Mouse (Mus musculus): ENCODE measurements around the gene Braf. TPM values are rescaled to one million over a fixed set of nuclear protein-coding genes. Genes with fewer than 3 reads are reported as not detected.
A peak's percentile ranks its signal among the peaks of the same experiment; 100 is the strongest.

Gene Braf
- polyA plus RNA-seq, 1 experiment, result 71.3 TPM

DNA sequence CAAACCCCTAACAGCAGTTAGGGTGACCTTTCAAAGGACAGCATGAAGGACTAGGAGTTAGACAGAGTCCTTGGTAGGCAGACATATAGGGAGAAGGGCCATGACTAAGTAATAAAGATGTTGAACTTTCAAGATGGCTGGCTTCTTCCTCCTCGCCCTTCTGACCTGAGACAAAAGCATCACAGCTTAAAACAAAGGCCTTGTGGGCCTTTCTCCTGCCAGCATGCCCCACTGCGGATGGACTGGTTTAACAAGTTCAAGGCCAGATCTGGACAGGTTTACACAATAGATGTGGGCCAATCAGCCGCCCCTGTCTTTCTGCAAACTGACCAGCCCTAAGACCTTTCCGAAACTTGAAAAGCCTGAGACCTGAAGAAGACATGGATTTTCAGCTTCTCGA, 2.8 kb upstream of the Braf start:
- Histone ChIP-seq H3K9me3 (replicated peaks; ENCODE audit: control insufficient read depth, insufficient read depth, low read length, poor library complexity, severe bottlenecking) (no peaks in the 10 kb centered on the region), H3K9ac (ENCODE audit: low read depth, poor library complexity, severe bottlenecking) (no peak overlapping the region), H3K36me3 (ENCODE audit: control insufficient read depth, insufficient read depth, low read length, poor library complexity, severe bottlenecking) (no peaks in the 10 kb centered on the region), H3K27me3 (ENCODE audit: control insufficient read depth, insufficient read depth, low read length, poor library complexity, severe bottlenecking) (no peaks in the 10 kb centered on the region), H3K27ac (ENCODE audit: insufficient read depth, low read length) (no peak overlapping the region), H3K4me3 (ENCODE audit: low read depth, low read length) (no peak overlapping the region), H3K4me1 (ENCODE audit: control insufficient read depth, insufficient read depth, low read length) (peaks cover 3% of the 10 kb centered on the region)
- TF ChIP-seq POLR2A (IDR thresholded peaks at IDR 0.05; ENCODE audit: insufficient read depth, low read length), result no peak
- no peak for TF ChIP-seq EP300 (IDR thresholded peaks at IDR 0.05; ENCODE audit: insufficient read depth, low read depth, low read length)
- TF ChIP-seq CTCF (IDR thresholded peaks at IDR 0.05; ENCODE audit: low read depth, low read length), result no peak

- Histone ChIP-seq H3K9ac (ENCODE audit: low read depth, poor library complexity, severe bottlenecking) (no peak overlapping the region), H3K36me3 (ENCODE audit: control insufficient read depth, insufficient read depth, low read length, poor library complexity, severe bottlenecking) (no peaks in the 10 kb centered on the region), H3K27me3 (ENCODE audit: control insufficient read depth, insufficient read depth, low read length, poor library complexity, severe bottlenecking) (no peaks in the 10 kb centered on the region), H3K27ac (ENCODE audit: insufficient read depth, low read length) (no peak overlapping the region), H3K4me1 (ENCODE audit: control insufficient read depth, insufficient read depth, low read length) (peaks cover 3% of the 10 kb centered on the region), H3K9me3 (replicated peaks; ENCODE audit: control insufficient read depth, insufficient read depth, low read length, poor library complexity, severe bottlenecking) (no peaks in the 10 kb centered on the region), H3K4me3 (ENCODE audit: low read depth, low read length) (no peak overlapping the region)
- TF ChIP-seq POLR2A (IDR thresholded peaks at IDR 0.05; ENCODE audit: insufficient read depth, low read length) (no peak), CTCF (IDR thresholded peaks at IDR 0.05; ENCODE audit: low read depth, low read length) (no peak), EP300 (IDR thresholded peaks at IDR 0.05; ENCODE audit: insufficient read depth, low read depth, low read length) (no peak)
These were observed 886 bp upstream of the Braf start for GRCm38 (mm10) chr6:39726149-39726548.

GRCm38 (mm10) chr6:39724542-39724865, 759 bp downstream of the Braf start:
- no peaks in the 10 kb centered on the region for H3K9me3 ChIP-seq (replicated peaks; ENCODE audit: control insufficient read depth, insufficient read depth, low read length, poor library complexity, severe bottlenecking)
- H3K27me3 ChIP-seq (ENCODE audit: control insufficient read depth, insufficient read depth, low read length, poor library complexity, severe bottlenecking), result no peaks in the 10 kb centered on the region
- H3K9ac ChIP-seq (ENCODE audit: low read depth, poor library complexity, severe bottlenecking), result peak overlapping the region; percentile 88
- H3K4me3 ChIP-seq (ENCODE audit: low read depth, low read length), result peak overlapping the region; percentile 89
- TF ChIP-seq EP300 (IDR thresholded peaks at IDR 0.05; ENCODE audit: insufficient read depth, low read depth, low read length), result no peak
- no peak for TF ChIP-seq CTCF (IDR thresholded peaks at IDR 0.05; ENCODE audit: low read depth, low read length)
- no peak for TF ChIP-seq POLR2A (IDR thresholded peaks at IDR 0.05; ENCODE audit: insufficient read depth, low read length)
- H3K27ac ChIP-seq (ENCODE audit: insufficient read depth, low read length), result no peak overlapping the region
- H3K36me3 ChIP-seq (ENCODE audit: control insufficient read depth, insufficient read depth, low read length, poor library complexity, severe bottlenecking), result no peaks in the 10 kb centered on the region; the same call in 1 of the 2 replicates
- peaks cover 3% of the 10 kb centered on the region for H3K4me1 ChIP-seq (ENCODE audit: control insufficient read depth, insufficient read depth, low read length)

- peaks cover 3% of the 10 kb centered on the region for H3K4me1 ChIP-seq (ENCODE audit: control insufficient read depth, insufficient read depth, low read length)
- peak overlapping the region; percentile 89 for H3K4me3 ChIP-seq (ENCODE audit: low read depth, low read length)
- H3K9ac ChIP-seq (ENCODE audit: low read depth, poor library complexity, severe bottlenecking), result peak overlapping the region; percentile 88
- H3K9me3 ChIP-seq (replicated peaks; ENCODE audit: control insufficient read depth, insufficient read depth, low read length, poor library complexity, severe bottlenecking), result no peaks in the 10 kb centered on the region
- no peaks in the 10 kb centered on the region; the same call in 1 of the 2 replicates for H3K36me3 ChIP-seq (ENCODE audit: control insufficient read depth, insufficient read depth, low read length, poor library complexity, severe bottlenecking)
- no peak for TF ChIP-seq CTCF (IDR thresholded peaks at IDR 0.05; ENCODE audit: low read depth, low read length)
- H3K27ac ChIP-seq (ENCODE audit: insufficient read depth, low read length), result no peak overlapping the region
- H3K27me3 ChIP-seq (ENCODE audit: control insufficient read depth, insufficient read depth, low read length, poor library complexity, severe bottlenecking), result no peaks in the 10 kb centered on the region
These were observed 1.2 kb downstream of the Braf start for GRCm38 (mm10) chr6:39724071-39724470.

DNA sequence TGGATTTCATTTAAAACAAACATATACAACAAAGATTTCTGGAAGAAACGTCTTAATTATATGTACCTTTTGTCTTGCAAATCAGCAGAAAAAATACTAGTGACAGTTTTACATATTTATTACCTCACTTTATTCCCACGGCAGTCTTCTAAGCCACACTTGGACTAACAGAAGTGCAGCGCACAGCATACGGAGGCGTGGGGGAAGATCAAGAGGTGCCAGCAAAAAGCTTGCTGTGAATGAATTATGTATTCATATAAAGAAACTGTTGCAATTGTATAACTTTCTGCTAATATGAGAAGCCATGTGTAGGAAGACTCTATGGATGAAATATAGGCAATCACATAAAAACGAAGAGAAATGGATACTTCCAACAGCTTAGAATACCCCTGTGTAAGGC, 6.7 kb downstream of the Braf start:
- TF ChIP-seq EP300 (IDR thresholded peaks at IDR 0.05; ENCODE audit: insufficient read depth, low read depth, low read length) (no peak), CTCF (IDR thresholded peaks at IDR 0.05; ENCODE audit: low read depth, low read length) (no peak), POLR2A (IDR thresholded peaks at IDR 0.05; ENCODE audit: insufficient read depth, low read length) (no peak)
- Histone ChIP-seq H3K27me3 (ENCODE audit: control insufficient read depth, insufficient read depth, low read length, poor library complexity, severe bottlenecking) (no peaks in the 10 kb centered on the region), H3K9me3 (replicated peaks; ENCODE audit: control insufficient read depth, insufficient read depth, low read length, poor library complexity, severe bottlenecking) (no peaks in the 10 kb centered on the region), H3K4me3 (ENCODE audit: low read depth, low read length) (no peak overlapping the region), H3K27ac (ENCODE audit: insufficient read depth, low read length) (no peak overlapping the region), H3K36me3 (ENCODE audit: control insufficient read depth, insufficient read depth, low read length, poor library complexity, severe bottlenecking) (no peaks in the 10 kb centered on the region; the same call in 1 of the 2 replicates), H3K4me1 (ENCODE audit: control insufficient read depth, insufficient read depth, low read length) (no peaks in the 10 kb centered on the region), H3K9ac (ENCODE audit: low read depth, poor library complexity, severe bottlenecking) (no peak overlapping the region)

DNA sequence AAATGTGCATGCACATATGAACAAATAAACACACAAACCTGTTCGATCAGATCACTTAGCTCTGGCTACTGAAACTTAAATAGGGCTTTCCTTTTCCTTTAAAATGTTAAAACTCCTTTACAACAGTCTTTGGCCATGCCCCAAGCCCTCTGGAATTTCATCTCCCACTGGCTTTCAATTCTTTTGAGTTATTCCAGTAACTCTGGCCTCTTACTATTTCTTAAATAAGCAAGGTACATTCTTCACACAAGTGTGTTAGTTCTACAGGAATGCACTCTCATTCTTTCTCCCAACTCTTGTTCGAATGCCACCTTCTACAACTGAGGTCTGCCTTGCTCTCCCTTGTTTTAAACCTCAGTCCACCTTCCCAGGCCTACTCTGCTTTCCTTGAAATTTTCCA, 8.2 kb downstream of the Braf start:
- Histone ChIP-seq H3K27me3 (ENCODE audit: control insufficient read depth, insufficient read depth, low read length, poor library complexity, severe bottlenecking) (no peaks in the 10 kb centered on the region), H3K9ac (ENCODE audit: low read depth, poor library complexity, severe bottlenecking) (no peak overlapping the region), H3K4me3 (ENCODE audit: low read depth, low read length) (no peak overlapping the region), H3K4me1 (ENCODE audit: control insufficient read depth, insufficient read depth, low read length) (no peaks in the 10 kb centered on the region), H3K9me3 (replicated peaks; ENCODE audit: control insufficient read depth, insufficient read depth, low read length, poor library complexity, severe bottlenecking) (no peaks in the 10 kb centered on the region), H3K27ac (ENCODE audit: insufficient read depth, low read length) (no peak overlapping the region), H3K36me3 (ENCODE audit: control insufficient read depth, insufficient read depth, low read length, poor library complexity, severe bottlenecking) (no peaks in the 10 kb centered on the region; the same call in 1 of the 2 replicates)
- no peak for TF ChIP-seq EP300 (IDR thresholded peaks at IDR 0.05; ENCODE audit: insufficient read depth, low read depth, low read length)
- TF ChIP-seq CTCF (IDR thresholded peaks at IDR 0.05; ENCODE audit: low read depth, low read length), result no peak
- no peak for TF ChIP-seq POLR2A (IDR thresholded peaks at IDR 0.05; ENCODE audit: insufficient read depth, low read length)

All from ES-Bruce4 (cell line).